Mouse (Mus musculus) embryonic facial prominence, embryonic 13.5 days (tissue): Measurements from ENCODE around the gene Mcidas. TPM values are rescaled to one million over a fixed set of nuclear protein-coding genes. Genes with fewer than 3 reads are reported as not detected.

Experiments used
- ATAC-seq: fragments of 200-750 bp; cut with Nextera tagmentation; 2 replicates; pipeline ENCODE4 v1.8.0; 2017; ENCODE audit warnings: low read depth; ENCODE audit not compliant: insufficient number of reproducible peaks, insufficient read depth, low FRiP score, low TSS enrichment
- H3K27ac ChIP-seq: fragments of 300-500 bp; sonication (generic); 2 replicates; pipeline ENCODE4 v1.5.1; 2015; ENCODE audit warnings: moderate library complexity, mild to moderate bottlenecking, inconsistent platforms
- H3K27me3 ChIP-seq: fragments of 300-500 bp; sonication (generic); 2 replicates; pipeline ENCODE4 v1.6.1; 2015; ENCODE audit warnings: mild to moderate bottlenecking, inconsistent platforms
- H3K36me3 ChIP-seq: fragments of 300-500 bp; sonication (generic); 2 replicates; pipeline ENCODE4 v1.6.1; 2015; ENCODE audit warnings: mild to moderate bottlenecking, inconsistent platforms
- H3K4me1 ChIP-seq: fragments of 300-500 bp; sonication (generic); 2 replicates; pipeline ENCODE4 v1.6.1; 2015; ENCODE audit warnings: inconsistent platforms
- H3K4me2 ChIP-seq: fragments of 300-500 bp; sonication (generic); 2 replicates; pipeline ENCODE4 v1.6.1; 2015; ENCODE audit warnings: moderate library complexity, mild to moderate bottlenecking, inconsistent platforms
- H3K4me3 ChIP-seq: fragments of 300-500 bp; sonication (generic); 2 replicates; pipeline ENCODE4 v1.5.1; 2015; ENCODE audit warnings: mild to moderate bottlenecking, inconsistent platforms
- H3K9ac ChIP-seq: fragments of 300-500 bp; sonication (generic); 2 replicates; pipeline ENCODE4 v1.6.1; 2015; ENCODE audit warnings: mild to moderate bottlenecking, inconsistent platforms
- H3K9me3 ChIP-seq: fragments of 300-500 bp; sonication (generic); 2 replicates; pipeline ENCODE4 v1.6.1; 2016; ENCODE audit warnings: inconsistent platforms
- WGBS: fragments of 180-500 bp; shearing (Covaris S2); methylation state at CpG from one replicate; pipeline ENCODE4 v1.1.7; 2015; ENCODE audit warnings: mixed read lengths; 5-methylcytosine and 5-hydroxymethylcytosine counted together
- polyA plus RNA-seq: library from polyadenylated mRNA; unstranded; fragments of >200 nt; fragmentation: Nextera tagmentation; extraction: Ambion mirVana; gene quantifications from 2 replicates; pipeline ENCODE4 v1.2.1, GENCODE M21; 2015

The Mcidas gene
- polyA plus RNA-seq, 1 experiment from 2014 or later: 0.34 TPM

DNA sequence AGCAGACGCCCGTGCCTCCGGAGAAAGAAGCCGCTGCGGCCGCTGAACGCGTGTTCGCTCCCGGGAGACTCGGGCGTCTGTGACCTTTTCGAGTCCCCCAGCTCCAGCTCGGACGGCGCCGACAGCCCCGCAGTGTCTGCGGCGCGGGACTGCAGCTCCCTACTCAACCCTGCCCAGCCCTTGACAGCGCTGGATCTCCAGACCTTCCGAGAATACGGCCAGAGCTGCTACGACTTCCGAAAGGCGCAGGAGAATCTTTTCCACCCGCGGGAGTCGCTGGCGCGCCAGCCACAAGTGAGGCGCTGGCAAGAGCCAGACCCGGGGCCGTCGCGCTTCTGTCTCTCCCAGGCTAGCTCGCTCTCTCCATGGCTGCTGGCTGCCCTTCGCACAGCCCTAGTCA lies 5.7 kb upstream of the Mcidas start:
- H3K4me3 ChIP-seq: peak overlapping the region; percentile 56
- peak overlapping the region; percentile 66 for H3K9ac ChIP-seq
- H3K9me3 ChIP-seq: no peaks in the 10 kb centered on the region
- H3K27ac ChIP-seq: no peak overlapping the region
- peaks cover 85% of the 10 kb centered on the region for H3K27me3 ChIP-seq
- under 1% methylated on average over 39 of the region's 39 CpGs for WGBS
- peaks cover 37% of the 10 kb centered on the region for H3K4me1 ChIP-seq
- no peak for ATAC-seq
- H3K36me3 ChIP-seq: no peaks in the 10 kb centered on the region
- peak overlapping the region; percentile 99 for H3K4me2 ChIP-seq

DNA sequence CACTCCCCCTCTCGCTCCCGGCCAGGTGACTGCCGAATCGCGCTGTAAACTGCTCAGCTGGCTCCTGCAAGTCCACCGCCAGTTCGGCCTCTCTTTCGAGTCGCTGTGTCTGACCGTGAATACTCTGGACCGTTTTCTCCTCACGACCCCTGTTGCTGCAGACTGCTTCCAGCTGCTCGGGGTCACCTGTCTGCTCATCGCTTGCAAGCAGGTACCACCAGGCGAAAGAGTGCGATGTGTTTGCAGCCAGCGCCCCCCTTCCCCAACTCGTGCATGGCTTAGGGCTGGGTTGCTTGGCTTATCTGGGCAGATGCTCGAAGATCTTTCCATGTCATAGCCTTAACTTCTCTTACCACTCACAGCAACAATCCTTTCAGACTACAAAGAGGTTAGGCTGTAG lies 4.8 kb upstream of the Mcidas start:
- H3K4me1 ChIP-seq: peaks cover 46% of the 10 kb centered on the region

DNA sequence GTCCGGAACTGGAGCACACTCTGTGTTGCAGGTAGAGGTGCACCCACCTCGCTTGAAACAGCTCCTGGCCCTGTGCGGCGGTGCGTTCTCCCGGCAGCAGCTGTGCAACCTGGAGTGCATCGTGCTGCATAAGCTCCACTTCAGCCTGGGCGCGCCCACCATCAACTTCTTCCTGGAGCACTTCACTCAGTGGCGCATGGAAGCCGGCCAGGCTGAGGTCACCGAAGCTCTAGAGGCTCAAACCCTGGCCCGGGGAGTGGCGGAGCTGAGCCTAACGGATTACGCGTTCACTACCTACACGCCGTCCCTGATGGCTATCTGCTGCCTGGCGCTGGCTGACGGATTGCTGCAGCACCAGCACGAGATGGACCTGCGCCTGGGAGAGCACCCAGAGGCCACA lies 4.1 kb upstream of the Mcidas start:
- under 1% methylated on average over 23 of the region's 23 CpGs for WGBS
- no peaks in the 10 kb centered on the region for H3K36me3 ChIP-seq
- peaks cover 52% of the 10 kb centered on the region for H3K4me1 ChIP-seq
- H3K27ac ChIP-seq: no peak overlapping the region
- peak overlapping the region; percentile 99 for H3K4me2 ChIP-seq
- H3K9me3 ChIP-seq: no peaks in the 10 kb centered on the region
- peak overlapping the region; percentile 23 for H3K4me3 ChIP-seq
- no peak for ATAC-seq
- 0 out of 2 replicates have a peak overlapping the region, but pooled peaks have one; percentile 21 for H3K9ac ChIP-seq
- peaks cover 88% of the 10 kb centered on the region for H3K27me3 ChIP-seq

More for the DNA sequence above, 4.8 kb upstream of the Mcidas start:
- under 1% methylated on average over 19 of the region's 19 CpGs for WGBS
- H3K4me3 ChIP-seq: peak overlapping the region; percentile 56
- no peak overlapping the region for H3K27ac ChIP-seq
- peaks cover 88% of the 10 kb centered on the region for H3K27me3 ChIP-seq
- H3K4me2 ChIP-seq: peak overlapping the region; percentile 99
- H3K9ac ChIP-seq: 0 out of 2 replicates have a peak overlapping the region, but pooled peaks have one; percentile 40
- no peaks in the 10 kb centered on the region for H3K9me3 ChIP-seq
- no peak for ATAC-seq
- no peaks in the 10 kb centered on the region for H3K36me3 ChIP-seq

DNA sequence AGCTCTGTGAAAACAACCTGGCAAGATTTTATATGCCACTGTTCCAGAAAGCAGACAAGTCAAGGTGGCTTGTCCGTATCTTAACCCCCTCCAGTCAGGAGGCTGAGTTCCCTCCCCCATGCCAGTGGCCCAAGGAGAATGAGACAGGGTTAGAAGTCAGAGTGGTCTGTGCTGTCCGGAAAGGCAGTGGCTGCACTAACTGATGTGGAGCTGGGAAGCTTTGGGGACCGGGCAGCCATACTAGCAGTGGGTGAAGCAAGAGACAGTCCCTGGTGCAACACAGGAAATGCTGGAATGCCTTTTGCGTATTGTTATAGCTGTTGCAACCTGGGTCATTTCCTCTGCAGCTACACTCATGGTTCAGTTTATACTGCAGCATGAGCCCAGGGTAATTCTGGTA lies 3.3 kb upstream of the Mcidas start:
- ATAC-seq: no peak
- H3K4me3 ChIP-seq: no peak overlapping the region
- H3K27ac ChIP-seq: no peak overlapping the region
- no peak overlapping the region for H3K4me2 ChIP-seq
- H3K36me3 ChIP-seq: no peaks in the 10 kb centered on the region
- WGBS: 9% methylated on average over 4 of the region's 4 CpGs
- no peak overlapping the region for H3K9ac ChIP-seq
- H3K27me3 ChIP-seq: peaks cover 94% of the 10 kb centered on the region
- H3K4me1 ChIP-seq: peaks cover 52% of the 10 kb centered on the region
- no peaks in the 10 kb centered on the region for H3K9me3 ChIP-seq

DNA sequence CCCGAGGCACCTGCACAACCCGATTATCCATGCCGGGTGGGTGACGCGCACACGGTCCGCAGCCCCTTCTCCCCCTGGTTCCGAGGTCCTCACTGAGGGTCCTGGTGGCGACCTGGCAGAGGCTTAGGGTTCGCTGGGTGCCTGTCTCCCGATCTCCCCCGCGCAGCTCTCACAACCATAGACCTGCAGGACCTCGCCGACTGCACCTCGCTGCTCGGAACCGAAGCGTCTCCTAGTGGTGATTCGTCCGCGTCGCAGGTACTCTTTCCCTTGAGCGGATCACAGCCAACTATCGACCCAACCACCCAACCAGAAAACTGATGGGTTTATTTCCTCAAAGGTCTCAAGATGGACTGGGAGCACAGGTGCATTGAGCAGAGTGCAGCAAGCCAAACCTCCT lies 546 bp downstream of the Mcidas start:
- Histone ChIP-seq H3K4me3 (peak overlapping the region; percentile 44), H3K27me3 (peaks cover 95% of the 10 kb centered on the region), H3K4me1 (peaks cover 33% of the 10 kb centered on the region), H3K27ac (no peak overlapping the region), H3K9me3 (no peaks in the 10 kb centered on the region), H3K9ac (peak overlapping the region; percentile 58), H3K4me2 (peak overlapping the region; percentile 73), H3K36me3 (no peaks in the 10 kb centered on the region)
- under 1% methylated on average over 25 of the region's 25 CpGs for WGBS
- ATAC-seq: no peak

DNA sequence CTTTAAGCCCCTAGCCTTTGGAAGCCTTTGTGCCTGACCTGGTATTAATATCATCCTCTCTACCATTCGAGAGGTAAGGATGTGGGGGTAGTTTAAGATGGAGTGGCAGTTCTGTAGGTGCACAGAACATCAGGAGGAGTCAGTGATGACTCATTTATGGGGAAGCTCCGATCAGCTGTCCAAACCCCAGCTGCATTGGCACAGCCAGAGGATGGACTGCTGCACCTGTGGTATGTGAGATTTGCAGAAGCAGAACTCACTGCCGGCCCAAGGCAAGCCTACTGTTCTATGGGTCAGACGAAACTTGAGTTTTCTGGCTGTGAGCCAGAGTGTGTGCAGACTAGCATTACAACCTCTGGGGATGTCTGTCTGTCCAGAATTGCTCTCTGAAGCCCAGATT lies 2.8 kb downstream of the Mcidas start:
- 49% methylated on average over 4 of the region's 4 CpGs for WGBS
- Histone ChIP-seq H3K4me1 (peaks cover 30% of the 10 kb centered on the region), H3K36me3 (no peaks in the 10 kb centered on the region), H3K4me2 (no peak overlapping the region), H3K27ac (no peak overlapping the region), H3K27me3 (peaks cover 92% of the 10 kb centered on the region), H3K9ac (no peak overlapping the region), H3K9me3 (no peaks in the 10 kb centered on the region), H3K4me3 (no peak overlapping the region)
- no peak for ATAC-seq

DNA sequence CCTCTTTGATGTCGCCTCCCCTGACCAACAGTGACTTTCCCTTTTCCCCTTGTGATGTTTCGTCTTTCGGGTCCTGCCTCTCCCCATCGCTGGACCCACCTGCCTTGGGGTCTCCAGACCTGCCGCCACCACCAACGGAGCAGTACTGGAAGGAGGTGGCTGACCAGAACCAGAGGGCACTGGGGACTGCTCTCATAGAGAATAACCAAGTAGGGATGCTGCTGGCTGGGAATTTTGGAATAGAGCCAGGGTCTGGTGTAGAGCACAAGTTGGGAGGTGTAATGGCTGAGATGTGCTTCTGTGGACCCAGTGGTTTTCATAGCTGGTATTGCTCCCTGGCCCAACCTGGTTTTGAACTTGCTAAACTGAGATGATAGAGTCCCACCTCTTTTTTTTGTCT lies 3.7 kb downstream of the Mcidas start:
- Histone ChIP-seq H3K27me3 (peaks cover 91% of the 10 kb centered on the region), H3K27ac (no peak overlapping the region), H3K36me3 (no peaks in the 10 kb centered on the region), H3K4me3 (no peak overlapping the region), H3K4me1 (peaks cover 30% of the 10 kb centered on the region), H3K4me2 (no peak overlapping the region), H3K9me3 (no peaks in the 10 kb centered on the region), H3K9ac (no peak overlapping the region)
- WGBS: 68% methylated on average over 6 of the region's 6 CpGs
- ATAC-seq: no peak

DNA sequence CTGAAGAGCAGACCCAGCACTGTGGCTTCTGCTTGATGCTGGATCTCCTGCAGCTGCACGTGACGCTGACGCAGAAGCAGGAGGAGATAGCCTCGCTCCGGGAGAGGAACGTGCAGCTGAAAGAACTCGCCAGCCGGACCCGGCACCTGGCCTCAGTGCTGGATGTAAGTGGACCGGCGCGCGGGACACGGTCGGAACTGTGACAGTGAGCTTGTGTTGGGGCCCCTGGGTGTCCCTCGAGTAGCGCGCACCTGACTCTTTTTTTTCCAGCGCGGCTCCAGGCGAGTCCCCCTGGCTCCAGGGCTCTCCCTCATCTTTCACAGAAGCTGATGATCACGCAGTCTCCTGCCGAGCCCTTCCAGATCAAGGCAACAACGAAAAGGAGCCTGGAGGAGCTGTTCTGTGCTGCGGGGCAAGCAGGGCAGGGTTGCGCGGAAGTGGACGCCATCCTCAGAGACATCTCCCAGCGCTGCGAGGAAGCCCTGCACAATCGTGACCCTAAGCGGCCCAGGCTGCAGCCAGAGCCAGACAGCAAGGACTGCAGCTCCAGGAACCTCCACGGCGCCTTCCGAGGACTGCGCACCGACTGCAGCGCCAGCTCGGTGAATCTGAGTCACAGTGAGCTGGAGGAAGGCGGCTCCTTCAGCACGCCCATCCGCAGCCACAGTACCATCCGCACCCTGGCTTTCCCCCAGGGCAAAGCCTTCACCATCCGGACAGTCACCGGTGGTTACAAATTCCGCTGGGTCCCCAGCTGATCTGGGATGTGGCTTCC lies 5.0 kb downstream of the Mcidas start:
- Histone ChIP-seq H3K4me2 (peak overlapping the region; percentile 97), H3K9ac (peak overlapping the region; percentile 71), H3K27ac (no peak overlapping the region), H3K36me3 (no peaks in the 10 kb centered on the region), H3K4me1 (peaks cover 25% of the 10 kb centered on the region), H3K4me3 (peak overlapping the region; percentile 49), H3K9me3 (no peaks in the 10 kb centered on the region), H3K27me3 (peaks cover 79% of the 10 kb centered on the region)
- WGBS: under 1% methylated on average over 46 of the region's 46 CpGs
- ATAC-seq: no peak

DNA sequence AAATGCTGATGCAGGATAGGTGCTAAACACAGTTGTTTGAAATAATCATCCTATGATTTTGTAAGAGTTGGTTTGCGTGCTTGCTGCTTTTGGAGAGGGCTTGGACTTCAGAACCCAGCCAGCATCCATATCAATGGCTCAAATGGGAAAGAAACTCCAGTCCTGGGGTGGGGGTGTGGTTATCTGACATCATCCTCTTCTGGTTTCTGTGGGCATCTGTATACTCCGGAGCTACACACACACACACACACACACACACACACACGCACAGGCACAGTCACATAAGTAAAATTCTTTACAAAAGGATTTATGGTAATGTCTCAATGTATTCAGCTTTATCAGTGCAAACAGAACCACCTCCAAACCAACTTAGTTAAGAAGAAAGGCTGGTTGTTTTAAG lies 6.4 kb downstream of the Mcidas start:
- Histone ChIP-seq H3K4me1 (peaks cover 16% of the 10 kb centered on the region), H3K36me3 (no peaks in the 10 kb centered on the region), H3K27ac (no peak overlapping the region), H3K4me2 (no peak overlapping the region), H3K9me3 (no peaks in the 10 kb centered on the region), H3K9ac (no peak overlapping the region), H3K4me3 (no peak overlapping the region), H3K27me3 (peaks cover 64% of the 10 kb centered on the region)
- WGBS: 76% methylated on average over 3 of the region's 3 CpGs
- no peak for ATAC-seq

DNA sequence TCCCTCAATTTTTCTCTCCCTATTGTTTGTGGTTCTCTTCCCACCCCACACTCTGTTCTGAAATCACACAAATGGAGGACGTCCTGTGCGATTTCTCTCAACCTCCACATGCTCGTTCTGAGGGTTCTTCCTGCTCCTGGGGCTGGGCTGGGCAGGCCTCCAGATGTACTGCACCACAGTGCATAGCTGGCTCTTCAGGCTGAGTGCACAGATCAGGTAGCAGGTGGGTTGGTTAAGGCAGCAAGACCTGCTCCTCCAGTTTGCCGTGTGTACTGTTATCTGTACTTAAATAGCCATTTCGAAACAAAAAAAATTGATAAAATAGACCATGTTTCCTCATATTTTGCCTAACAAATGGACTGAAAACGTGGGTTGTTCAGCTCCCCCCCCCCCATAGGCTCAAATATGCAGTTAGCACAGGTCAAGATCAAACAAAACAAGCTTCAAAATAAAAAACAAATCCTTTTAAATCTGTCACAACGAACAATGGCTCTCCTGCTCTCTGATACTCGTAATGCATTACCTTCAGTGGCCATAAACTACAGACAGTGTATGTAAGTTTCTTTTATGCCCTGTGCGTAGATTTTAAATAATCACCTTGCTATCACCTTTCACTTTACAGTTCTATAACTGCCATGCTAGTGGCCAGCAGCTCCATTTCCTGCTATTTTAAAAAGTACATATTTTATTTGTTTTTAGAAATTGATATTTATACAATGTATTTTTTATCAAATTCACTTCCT lies 7.1 kb downstream of the Mcidas start:
- peak; percentile 62; the same call in 1 of the 2 replicates for ATAC-seq
- Histone ChIP-seq H3K9me3 (no peaks in the 10 kb centered on the region), H3K27me3 (peaks cover 58% of the 10 kb centered on the region), H3K9ac (no peak overlapping the region), H3K4me3 (no peak overlapping the region), H3K36me3 (no peaks in the 10 kb centered on the region), H3K4me1 (peaks cover 16% of the 10 kb centered on the region), H3K4me2 (no peak overlapping the region), H3K27ac (no peak overlapping the region)
- 55% methylated on average over 9 of the region's 9 CpGs for WGBS

DNA sequence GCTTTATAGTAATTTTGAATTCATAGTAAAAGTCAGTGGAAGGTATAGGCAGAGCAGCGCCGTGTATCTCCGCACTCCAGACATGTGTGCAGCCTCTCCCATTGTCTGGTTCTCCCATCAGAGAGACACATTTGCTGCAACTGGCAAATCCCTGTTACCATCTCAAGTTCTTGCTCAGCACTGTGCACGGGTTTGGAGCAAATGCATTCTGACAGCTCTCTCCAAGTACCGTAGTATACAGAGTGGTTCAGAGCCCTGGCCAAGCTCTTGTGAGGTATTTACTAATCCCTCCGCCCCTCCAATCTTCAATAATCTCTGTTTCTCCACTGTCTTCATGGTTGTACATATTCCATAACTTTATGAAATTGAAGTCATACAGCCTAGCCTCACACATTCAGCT lies 19.0 kb downstream of the Mcidas start:
- 68% methylated on average over 6 of the region's 6 CpGs for WGBS
- Histone ChIP-seq H3K4me2 (no peak overlapping the region), H3K36me3 (no peaks in the 10 kb centered on the region)

More for the DNA sequence above, 19.0 kb downstream of the Mcidas start:
- H3K9me3 ChIP-seq: no peaks in the 10 kb centered on the region
- no peak overlapping the region for H3K27ac ChIP-seq
- H3K4me3 ChIP-seq: no peak overlapping the region
- H3K9ac ChIP-seq: no peak overlapping the region
- H3K27me3 ChIP-seq: no peaks in the 10 kb centered on the region
- H3K4me1 ChIP-seq: no peaks in the 10 kb centered on the region
- no peak for ATAC-seq
